In genomic region chr15:97337636-97338352, GRCm38 (mm10) we compare ENCODE assay signal across 9 mouse cellular contexts.
DNase-seq lines count a peak whose midpoint lies in the region; ATAC-seq and TF ChIP-seq lines count a peak whose summit lies in the region.
"Had no signal": no experiment of that assay in that cellular context is flagged by ENCODE, and none has a peak within 500 bp of the region (broad histone marks: within the 10 kb centered on the region; RNA-seq: fewer than 3 reads in every experiment).

No protein-coding gene starts in this region.

- peak overlapping the region; percentile 75 for H3K4me2 ChIP-seq in heart, embryonic 14.5 days (ENCODE audit: low read length)
- peak overlapping the region; percentile 54 for H3K4me2 ChIP-seq in intestine, embryonic 14.5 days (ENCODE audit: low read length)
- peak overlapping the region; percentile 48 for H3K4me2 ChIP-seq in midbrain, postnatal 0 days (ENCODE audit: low read depth, low read length, poor library complexity, severe bottlenecking)

- H3K4me3 ChIP-seq in heart, embryonic 14.5 days (ENCODE audit: control insufficient read depth in 1 of 2, insufficient read depth in 1 of 2, low read depth in 1 of 2, low read length in 2 of 2) = peak overlapping the region; percentile 35 to 48
- H3K4me3 ChIP-seq in intestine, embryonic 14.5 days (ENCODE audit: low read depth, low read length) = peak overlapping the region; percentile 21; the same call in 1 of the 2 replicates
- peak overlapping the region; percentile 17; the same call in 1 of the 2 replicates for H3K4me3 ChIP-seq in midbrain, postnatal 0 days (ENCODE audit: low read depth, low read length)

- intact Hi-C loops in heart, postnatal 10 days (cut with DNase I) = no loop called here

- no peak for DNase-seq in heart, postnatal 10 days
- DNase-seq in embryo, embryonic 9.5 days (ENCODE audit: extremely low spot score) = peak; percentile 23
- DNase-seq in intestine, embryonic 14.5 days (ENCODE audit: low spot score) = no peak
- DNase-seq in midbrain, postnatal 0 days (ENCODE audit: low spot score) = peak; percentile 29
- DNase-seq in layer of hippocampus, postnatal 36 days = no peak
- DNase-seq in urinary bladder, adult 18-20 months (ENCODE audit: low spot score in 2 of 2) = no peak
- no peak for DNase-seq in urinary bladder, postnatal 4 days (ENCODE audit: low spot score in 2 of 2)

- no peaks in the 10 kb centered on the region for H3K36me3 ChIP-seq in heart, embryonic 14.5 days (ENCODE audit: control insufficient read depth, insufficient read depth, low read length)
- no peaks in the 10 kb centered on the region for H3K36me3 ChIP-seq in intestine, embryonic 14.5 days (ENCODE audit: control insufficient read depth, insufficient read depth, low read length)
- H3K36me3 ChIP-seq in midbrain, postnatal 0 days (ENCODE audit: insufficient read depth, low read length) = no peaks in the 10 kb centered on the region
- H3K36me3 ChIP-seq: G1E had no signal

- no peak for TF ChIP-seq CTCF in midbrain, postnatal 0 days (IDR thresholded peaks at IDR 0.05)

- ATAC-seq in heart, embryonic 14.5 days (ENCODE audit: insufficient number of reproducible peaks, insufficient read depth, low FRiP score, low read depth) = no peak
- ATAC-seq in intestine, embryonic 14.5 days (replicated peaks; ENCODE audit: low FRiP score, low TSS enrichment, low read depth) = peak; percentile 50; the same call in 1 of the 2 replicates
- no peak for ATAC-seq in midbrain, postnatal 0 days (ENCODE audit: low FRiP score)

- peak overlapping the region; percentile 68 for H3K9ac ChIP-seq in heart, embryonic 14.5 days (ENCODE audit: low read length)
- 0 out of 2 replicates have a peak overlapping the region, but pooled peaks have one; percentile 27 for H3K9ac ChIP-seq in intestine, embryonic 14.5 days (ENCODE audit: low read length)
- H3K9ac ChIP-seq in midbrain, postnatal 0 days (replicated peaks; ENCODE audit: low read length, poor library complexity, severe bottlenecking) = no peak overlapping the region

- no peaks in the 10 kb centered on the region for H3K27me3 ChIP-seq in heart, embryonic 14.5 days (ENCODE audit: control insufficient read depth, insufficient read depth, low read length)
- H3K27me3 ChIP-seq in intestine, embryonic 14.5 days (replicated peaks; ENCODE audit: control insufficient read depth, insufficient read depth, low read length) = no peaks in the 10 kb centered on the region
- no peaks in the 10 kb centered on the region for H3K27me3 ChIP-seq in midbrain, postnatal 0 days (ENCODE audit: insufficient read depth, low read length)

- WGBS in heart, embryonic 14.5 days = 33% methylated on average over 14 of the region's 14 CpGs
- whole genome bisulfite sequencing in intestine, embryonic 14.5 days = 35% methylated on average over 14 of the region's 14 CpGs
- 33% methylated on average over 14 of the region's 14 CpGs for WGBS in midbrain, postnatal 0 days

- H3K27ac ChIP-seq in heart, embryonic 14.5 days (replicated peaks in 1 of 2; ENCODE audit: control insufficient read depth in 1 of 2, insufficient read depth in 1 of 2, low read depth in 2 of 2, low read length in 2 of 2) = 0 out of 4 replicates have a peak overlapping the region, but pooled peaks of 1 of the 2 experiments have one; percentile 5
- no peak overlapping the region for H3K27ac ChIP-seq in intestine, embryonic 14.5 days (ENCODE audit: low read depth)
- no peak overlapping the region for H3K27ac ChIP-seq in midbrain, postnatal 0 days (ENCODE audit: low read depth, low read length)

- peaks cover 7 to 8% of the 10 kb centered on the region in 2 experiments; a peak in 3 of 4 replicates for H3K4me1 ChIP-seq in heart, embryonic 14.5 days (ENCODE audit: control insufficient read depth in 2 of 2, insufficient read depth in 2 of 2, low read length in 2 of 2)
- H3K4me1 ChIP-seq in intestine, embryonic 14.5 days (replicated peaks; ENCODE audit: control insufficient read depth, insufficient read depth, low read length) = peaks cover 9% of the 10 kb centered on the region; the same call in 1 of the 2 replicates
- no peaks in the 10 kb centered on the region for H3K4me1 ChIP-seq in midbrain, postnatal 0 days (ENCODE audit: insufficient read depth, low read length)

- H3K9me3 ChIP-seq in heart, embryonic 14.5 days (ENCODE audit: control insufficient read depth, low read length) = no peaks in the 10 kb centered on the region
- H3K9me3 ChIP-seq in intestine, embryonic 14.5 days (ENCODE audit: control insufficient read depth, low read length) = no peaks in the 10 kb centered on the region
- H3K9me3 ChIP-seq in midbrain, postnatal 0 days (ENCODE audit: low read length) = no peaks in the 10 kb centered on the region
- H3K9me3 ChIP-seq: G1E had no signal

Comparison
In these comparisons a context has a peak if more than half of its experiments do, and no peak if none do; other contexts are left out.
1. DNase-seq: peak in embryo, embryonic 9.5 days (single experiment) and midbrain, postnatal 0 days (single experiment); none in heart, postnatal 10 days (0 of 2), intestine, embryonic 14.5 days (single experiment), layer of hippocampus, postnatal 36 days (0 of 2), urinary bladder, adult 18-20 months (0 of 2) and urinary bladder, postnatal 4 days (0 of 2).
2. Peak in every context shown above with its lines, with median percentiles within 50 percentile points of each other: H3K4me2 ChIP-seq and H3K4me3 ChIP-seq.